Comparison of ENCODE assay signal across 8 mouse cellular contexts in the genomic region with DNA sequence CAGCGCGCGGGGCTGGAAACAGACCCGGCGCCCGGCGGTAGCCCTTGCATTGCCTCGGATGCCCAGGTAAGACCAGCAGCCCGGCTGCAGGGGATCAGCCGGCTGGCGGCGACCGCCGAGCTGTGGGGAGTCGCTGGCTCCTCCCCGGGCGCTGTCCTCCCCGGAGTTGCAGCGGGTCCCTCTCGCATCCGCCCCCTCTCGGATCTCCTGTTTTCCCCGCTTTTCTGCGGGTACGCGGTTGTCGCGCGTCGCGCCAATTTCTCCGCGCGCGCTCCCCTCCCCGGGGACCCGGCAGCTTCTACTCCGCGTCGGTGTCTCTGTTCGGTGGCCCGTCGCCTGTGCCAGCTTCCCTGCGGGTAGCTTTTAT. TPM values are rescaled to one million over a fixed set of nuclear protein-coding genes. Genes with fewer than 3 reads are reported as not detected.
A peak's percentile ranks its signal among the peaks of the same experiment; 100 is the strongest.
DNase-seq lines count a peak whose midpoint lies in the region; ATAC-seq and TF ChIP-seq lines count a peak whose summit lies in the region.

No protein-coding gene starts in this region.

- H3K4me2 ChIP-seq in kidney, postnatal 0 days (ENCODE audit: low read length), result peak overlapping the region; percentile 64

- no peaks in the 10 kb centered on the region for H3K9me3 ChIP-seq in kidney, postnatal 0 days (replicated peaks; ENCODE audit: low read length)

- under 1% methylated on average over 44 of the region's 44 CpGs for WGBS in kidney, postnatal 0 days

- no peaks in the 10 kb centered on the region for H3K27me3 ChIP-seq in kidney, postnatal 0 days (ENCODE audit: insufficient read depth, low read length)

- peak overlapping the region; percentile 77 for H3K9ac ChIP-seq in kidney, postnatal 0 days (ENCODE audit: low read depth, low read length)

- H3K36me3 ChIP-seq in kidney, postnatal 0 days (ENCODE audit: insufficient read depth, low read length), result no peaks in the 10 kb centered on the region

- TF ChIP-seq POLR2A in bone marrow macrophage, adult 2 months (IDR thresholded peaks at IDR 0.05; ENCODE audit: borderline replicate concordance, low read depth, low read length), result no peak

- ATAC-seq in kidney, postnatal 0 days (replicated peaks; ENCODE audit: low FRiP score, low read depth), result peak; percentile 81
- ATAC-seq in granulocyte monocyte progenitor cell, adult 5-6 weeks (replicated peaks; ENCODE audit: poor library complexity, severe bottlenecking), result peak; percentile 38
- peak; percentile 43 for ATAC-seq in megakaryocyte progenitor cell, adult 5-6 weeks (replicated peaks; ENCODE audit: poor library complexity)

- peak; percentile 77 for DNase-seq in kidney, postnatal 0 days (ENCODE audit: low spot score)
- DNase-seq in kidney, postnatal 36 days, result no peak
- no peak for DNase-seq in adrenal gland, postnatal 36 days
- no peak for DNase-seq in layer of hippocampus, adult 18-20 months (ENCODE audit: low spot score in 2 of 2)
- no peak for DNase-seq in lung, postnatal 10 days

- peak overlapping the region; percentile 70 for H3K4me3 ChIP-seq in kidney, postnatal 0 days (replicated peaks; ENCODE audit: low read depth, low read length)
- H3K4me3 ChIP-seq in bone marrow macrophage, adult 2 months (ENCODE audit: insufficient read depth, low read length), result peak overlapping the region; percentile 95

- H3K4me1 ChIP-seq in kidney, postnatal 0 days (replicated peaks; ENCODE audit: insufficient read depth, low read length), result peaks cover 10% of the 10 kb centered on the region; the same call in 1 of the 2 replicates
- H3K4me1 ChIP-seq in bone marrow macrophage, adult 2 months (ENCODE audit: control insufficient read depth, insufficient read depth, low read length), result peaks cover 25% of the 10 kb centered on the region

- peak overlapping the region; percentile 92 for H3K27ac ChIP-seq in kidney, postnatal 0 days
- peak overlapping the region; percentile 67 for H3K27ac ChIP-seq in bone marrow macrophage, adult 2 months (ENCODE audit: insufficient read depth, low read depth, low read length)

- TF ChIP-seq CTCF in kidney, postnatal 0 days (IDR thresholded peaks at IDR 0.05; ENCODE audit: low read depth), result peak; percentile 27
- TF ChIP-seq CTCF in bone marrow macrophage, adult 2 months (IDR thresholded peaks at IDR 0.05; ENCODE audit: low read depth, low read length), result no peak

RNA-seq across cellular contexts. Expression of a gene that starts 0.4 kb away (rescaled TPM):
- 9.7 and 11.2 TPM in 2 replicates for polyA plus RNA-seq in kidney, postnatal 0 days (2015; fragmentation: Nextera tagmentation; extraction: Ambion mirVana)
- polyA plus RNA-seq in bone marrow macrophage, adult 2 months (2012; ENCODE audit: insufficient read depth, insufficient read length, missing spikeins), result 8.9 and 11.9 TPM in 2 replicates
- total RNA-seq in granulocyte monocyte progenitor cell, adult 5-6 weeks (2014; fragmentation: Nextera tagmentation), result 15.8 and 17.5 TPM in 2 replicates
- 18.4 and 19.1 TPM in 2 replicates for total RNA-seq in granulocyte monocyte progenitor cell, adult 5-6 weeks (2017)
- total RNA-seq in megakaryocyte progenitor cell, adult 5-6 weeks (2015), result 8.3 and 13.0 TPM in 2 replicates
- 14.2 and 15.8 TPM in 2 replicates for total RNA-seq in megakaryocyte progenitor cell, adult 5-6 weeks (2017)
- 10 to 100 TPM; 21.1 to 43.6 TPM for total RNA-seq in adrenal gland, postnatal 36 days (2021)
- 10 to 100 TPM; 32.4 to 33.2 TPM for total RNA-seq in layer of hippocampus, adult 18-20 months (2021)

RNA-seq across cellular contexts. Expression of a gene that starts 0.5 kb away (rescaled TPM):
- polyA plus RNA-seq in kidney, postnatal 0 days (2015; fragmentation: Nextera tagmentation; extraction: Ambion mirVana), result 38.9 and 40.7 TPM in 2 replicates
- 17.1 and 27.9 TPM in 2 replicates for polyA plus RNA-seq in bone marrow macrophage, adult 2 months (2012; ENCODE audit: insufficient read depth, insufficient read length, missing spikeins)
- 34.0 and 37.0 TPM in 2 replicates for total RNA-seq in granulocyte monocyte progenitor cell, adult 5-6 weeks (2014; fragmentation: Nextera tagmentation)
- 30.3 and 40.0 TPM in 2 replicates for total RNA-seq in granulocyte monocyte progenitor cell, adult 5-6 weeks (2017)
- 46.2 and 50.3 TPM in 2 replicates for total RNA-seq in megakaryocyte progenitor cell, adult 5-6 weeks (2015)
- total RNA-seq in megakaryocyte progenitor cell, adult 5-6 weeks (2017), result 43.9 and 50.6 TPM in 2 replicates
- total RNA-seq in adrenal gland, postnatal 36 days (2021), result 10 to 100 TPM; 49.4 to 55.0 TPM
- total RNA-seq in layer of hippocampus, adult 18-20 months (2021), result 10 to 100 TPM; 23.3 to 28.7 TPM

RNA-seq across cellular contexts. Expression of a gene that starts 28.7 kb away (rescaled TPM):
- 18.3 and 20.5 TPM in 2 replicates for polyA plus RNA-seq in kidney, postnatal 0 days (2015; fragmentation: Nextera tagmentation; extraction: Ambion mirVana)
- polyA plus RNA-seq in bone marrow macrophage, adult 2 months (2012; ENCODE audit: insufficient read depth, insufficient read length, missing spikeins), result 19.9 and 20.3 TPM in 2 replicates
- total RNA-seq in granulocyte monocyte progenitor cell, adult 5-6 weeks (2014; fragmentation: Nextera tagmentation), result 34.9 and 35.7 TPM in 2 replicates
- total RNA-seq in granulocyte monocyte progenitor cell, adult 5-6 weeks (2017), result 29.7 and 30.2 TPM in 2 replicates
- 19.8 and 20.7 TPM in 2 replicates for total RNA-seq in megakaryocyte progenitor cell, adult 5-6 weeks (2015)
- total RNA-seq in megakaryocyte progenitor cell, adult 5-6 weeks (2017), result 22.9 and 35.6 TPM in 2 replicates
- 1 to 10 TPM; 5.1 to 7.7 TPM for total RNA-seq in adrenal gland, postnatal 36 days (2021)
- 10 to 100 TPM; 22.4 TPM for total RNA-seq in layer of hippocampus, adult 18-20 months (2021)
